Mouse (Mus musculus): ENCODE data around the gene Klhl7. TPM values are rescaled to one million over a fixed set of nuclear protein-coding genes. Genes with fewer than 3 reads are reported as not detected.

The Klhl7 gene
- total and polyA plus RNA-seq, 2 experiments from 2014 or later: 47.1 to 55.3 TPM

DNA sequence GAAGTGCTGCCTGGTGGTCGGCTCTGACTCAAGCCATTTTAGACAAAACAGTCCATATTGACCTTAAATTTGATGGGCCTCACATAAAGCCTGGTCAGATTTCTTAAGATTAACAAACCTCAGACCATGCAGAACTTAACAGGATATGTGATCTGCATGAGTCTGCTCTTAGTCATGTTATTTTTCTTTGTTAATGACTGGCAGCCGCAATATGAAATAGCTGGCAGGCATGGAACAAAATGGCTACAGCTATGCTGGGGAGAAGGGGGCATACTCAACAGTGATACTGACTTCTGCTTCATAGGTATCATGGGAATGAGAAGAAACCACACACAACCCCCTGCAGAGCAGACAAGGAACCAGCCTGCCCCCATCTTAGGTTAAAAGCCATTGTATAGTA is 43.5 kb upstream of the Klhl7 start:
- H3K27ac ChIP-seq (ENCODE audit: low read depth): no peak overlapping the region
- 85% methylated on average over 2 of the region's 2 CpGs for whole genome bisulfite sequencing
- H3K9me3 ChIP-seq (replicated peaks; ENCODE audit: control insufficient read depth, low read length): peaks cover 5% of the 10 kb centered on the region; the same call in 1 of the 2 replicates
- peaks cover 12% of the 10 kb centered on the region; the same call in 1 of the 2 replicates for H3K4me1 ChIP-seq (ENCODE audit: control insufficient read depth, insufficient read depth)
- TF ChIP-seq CTCF (IDR thresholded peaks at IDR 0.05; ENCODE audit: low read depth) (no peak), EP300 (IDR thresholded peaks at IDR 0.05; ENCODE audit: low read depth) (no peak)
- no peak overlapping the region for H3K9ac ChIP-seq (replicated peaks; ENCODE audit: low read depth, low read length)
- ATAC-seq (ENCODE audit: insufficient read depth, low read depth) (no peak), DNase-seq (ENCODE audit: low spot score) (no peak)
- H3K4me2 ChIP-seq (ENCODE audit: low read depth, low read length): no peak overlapping the region
- H3K27me3 ChIP-seq (ENCODE audit: control insufficient read depth, insufficient read depth, low read length): no peaks in the 10 kb centered on the region
- no peak overlapping the region for H3K4me3 ChIP-seq (ENCODE audit: low read depth, low read length)
- no peaks in the 10 kb centered on the region for H3K36me3 ChIP-seq (replicated peaks; ENCODE audit: control insufficient read depth, insufficient read depth, low read length)

DNA sequence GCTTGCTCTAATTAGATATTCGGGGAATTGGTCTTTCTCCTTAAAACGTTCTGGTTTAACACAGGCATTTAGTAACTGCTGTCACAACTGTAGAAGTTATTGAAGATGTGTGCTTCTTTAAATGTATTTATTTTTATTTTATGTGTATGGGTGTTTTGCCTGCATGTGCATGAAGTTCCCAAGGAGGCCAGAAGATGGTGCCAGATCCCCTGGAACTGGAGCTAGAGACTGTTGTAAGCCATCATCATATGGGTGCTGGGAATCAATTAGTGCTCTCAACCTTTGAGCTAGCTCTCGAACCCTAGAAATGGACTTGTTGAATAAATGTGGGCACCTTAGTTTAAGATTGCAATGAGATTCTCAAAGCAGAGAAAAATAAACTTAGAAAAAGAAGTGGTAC is 42.8 kb upstream of the Klhl7 start:
- Histone ChIP-seq H3K9me3 (replicated peaks; ENCODE audit: control insufficient read depth, low read length) (peaks cover 5% of the 10 kb centered on the region; the same call in 1 of the 2 replicates), H3K9ac (replicated peaks; ENCODE audit: low read depth, low read length) (no peak overlapping the region), H3K36me3 (replicated peaks; ENCODE audit: control insufficient read depth, insufficient read depth, low read length) (no peaks in the 10 kb centered on the region), H3K27ac (ENCODE audit: low read depth) (no peak overlapping the region), H3K4me2 (ENCODE audit: low read depth, low read length) (no peak overlapping the region), H3K27me3 (ENCODE audit: control insufficient read depth, insufficient read depth, low read length) (no peaks in the 10 kb centered on the region), H3K4me3 (ENCODE audit: low read depth, low read length) (no peak overlapping the region), H3K4me1 (ENCODE audit: control insufficient read depth, insufficient read depth) (peaks cover 5% of the 10 kb centered on the region; the same call in 1 of the 2 replicates)
- no peak for DNase-seq (ENCODE audit: low spot score)
- ATAC-seq (ENCODE audit: insufficient read depth, low read depth): no peak
- 77% methylated on average over 3 of the region's 3 CpGs for WGBS
- TF ChIP-seq CTCF (IDR thresholded peaks at IDR 0.05; ENCODE audit: low read depth): peak; percentile 13; the same call in 1 of the 2 replicates
- no peak for TF ChIP-seq EP300 (IDR thresholded peaks at IDR 0.05; ENCODE audit: low read depth)

DNA sequence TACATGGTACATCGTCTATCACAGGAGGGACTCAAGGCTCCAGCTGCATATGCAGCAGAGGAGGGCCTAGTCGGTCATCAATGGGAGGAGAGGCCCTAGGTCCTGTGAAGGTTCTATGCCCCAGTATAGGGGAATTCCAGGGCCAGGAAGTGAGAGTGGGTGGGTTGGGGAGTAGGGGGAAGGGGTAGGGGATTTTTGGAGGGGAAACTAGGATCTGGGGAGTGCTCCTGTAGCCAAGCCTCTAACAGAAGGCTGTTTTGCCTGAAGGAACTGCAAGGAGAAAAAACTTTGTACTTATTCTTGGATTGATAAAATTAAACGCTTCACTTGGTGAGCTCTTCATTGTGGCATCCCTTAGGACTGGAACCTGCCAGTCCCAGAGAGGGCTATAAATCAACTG is 39.5 kb upstream of the Klhl7 start:
- H3K4me3 ChIP-seq (ENCODE audit: low read depth, low read length): no peak overlapping the region
- H3K27me3 ChIP-seq (ENCODE audit: control insufficient read depth, insufficient read depth, low read length): no peaks in the 10 kb centered on the region
- TF ChIP-seq CTCF (IDR thresholded peaks at IDR 0.05; ENCODE audit: low read depth) (no peak), EP300 (IDR thresholded peaks at IDR 0.05; ENCODE audit: low read depth) (no peak)
- no peak overlapping the region for H3K9ac ChIP-seq (replicated peaks; ENCODE audit: low read depth, low read length)
- H3K9me3 ChIP-seq (replicated peaks; ENCODE audit: control insufficient read depth, low read length): no peaks in the 10 kb centered on the region
- H3K4me1 ChIP-seq (ENCODE audit: control insufficient read depth, insufficient read depth): no peaks in the 10 kb centered on the region
- no peak overlapping the region for H3K27ac ChIP-seq (ENCODE audit: low read depth)
- no peak overlapping the region for H3K4me2 ChIP-seq (ENCODE audit: low read depth, low read length)
- no peak for DNase-seq (ENCODE audit: low spot score)
- ATAC-seq (ENCODE audit: insufficient read depth, low read depth): no peak
- WGBS: 64% methylated on average over 3 of the region's 3 CpGs
- H3K36me3 ChIP-seq (replicated peaks; ENCODE audit: control insufficient read depth, insufficient read depth, low read length): no peaks in the 10 kb centered on the region

DNA sequence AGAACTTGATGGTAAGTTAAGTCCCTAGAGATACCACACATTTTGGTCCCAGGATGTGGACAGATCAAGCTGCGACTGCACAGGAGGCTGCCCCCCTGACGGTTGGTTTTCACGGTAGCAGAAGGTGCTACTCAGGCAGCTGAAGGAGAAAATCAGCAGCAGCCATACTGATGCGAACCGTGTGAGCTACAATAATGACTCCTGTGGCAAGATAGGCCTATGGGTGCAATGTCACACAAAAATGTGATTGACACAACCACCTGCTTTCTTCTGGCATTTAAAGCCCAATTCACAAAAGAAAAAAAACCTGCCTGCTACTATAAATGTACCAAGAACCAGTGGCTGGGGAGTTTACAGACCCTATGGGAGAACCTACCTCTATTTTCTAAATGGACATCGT is 37.4 kb upstream of the Klhl7 start:
- no peaks in the 10 kb centered on the region for H3K27me3 ChIP-seq (ENCODE audit: control insufficient read depth, insufficient read depth, low read length)
- no peak overlapping the region for H3K4me2 ChIP-seq (ENCODE audit: low read depth, low read length)
- H3K27ac ChIP-seq (ENCODE audit: low read depth): no peak overlapping the region
- whole genome bisulfite sequencing: 83% methylated on average over 6 of the region's 6 CpGs
- no peaks in the 10 kb centered on the region for H3K36me3 ChIP-seq (replicated peaks; ENCODE audit: control insufficient read depth, insufficient read depth, low read length)
- no peak overlapping the region for H3K4me3 ChIP-seq (ENCODE audit: low read depth, low read length)
- no peak overlapping the region for H3K9ac ChIP-seq (replicated peaks; ENCODE audit: low read depth, low read length)
- TF ChIP-seq CTCF (IDR thresholded peaks at IDR 0.05; ENCODE audit: low read depth) (no peak), EP300 (IDR thresholded peaks at IDR 0.05; ENCODE audit: low read depth) (no peak)
- ATAC-seq (ENCODE audit: insufficient read depth, low read depth): no peak
- no peak for DNase-seq (ENCODE audit: low spot score)
- H3K9me3 ChIP-seq (replicated peaks; ENCODE audit: control insufficient read depth, low read length): no peaks in the 10 kb centered on the region
- no peaks in the 10 kb centered on the region for H3K4me1 ChIP-seq (ENCODE audit: control insufficient read depth, insufficient read depth)

DNA sequence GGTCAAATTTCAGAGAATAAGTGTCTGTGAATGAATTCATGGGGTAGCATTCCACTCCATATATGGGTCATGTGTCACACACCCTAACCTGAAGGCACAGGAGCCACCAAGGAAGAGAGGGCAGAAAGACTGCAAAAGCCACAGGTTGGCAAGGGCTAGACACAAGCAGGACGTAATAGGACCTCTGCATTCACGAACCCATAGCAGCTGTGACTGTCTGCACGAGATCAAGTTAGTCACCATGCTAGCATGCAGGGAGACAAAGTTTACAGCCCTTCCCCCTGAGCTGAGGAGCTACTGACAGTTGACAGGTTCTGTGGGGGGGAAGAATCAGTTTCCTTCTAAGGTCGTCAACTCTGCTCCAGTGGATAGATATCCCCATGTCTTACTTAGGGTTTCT is 36.9 kb upstream of the Klhl7 start:
- no peak for DNase-seq (ENCODE audit: low spot score)
- Histone ChIP-seq H3K9ac (replicated peaks; ENCODE audit: low read depth, low read length) (no peak overlapping the region), H3K4me1 (ENCODE audit: control insufficient read depth, insufficient read depth) (no peaks in the 10 kb centered on the region), H3K36me3 (replicated peaks; ENCODE audit: control insufficient read depth, insufficient read depth, low read length) (no peaks in the 10 kb centered on the region), H3K9me3 (replicated peaks; ENCODE audit: control insufficient read depth, low read length) (no peaks in the 10 kb centered on the region), H3K4me2 (ENCODE audit: low read depth, low read length) (no peak overlapping the region), H3K4me3 (ENCODE audit: low read depth, low read length) (no peak overlapping the region), H3K27ac (ENCODE audit: low read depth) (no peak overlapping the region), H3K27me3 (ENCODE audit: control insufficient read depth, insufficient read depth, low read length) (no peaks in the 10 kb centered on the region)
- no peak for TF ChIP-seq EP300 (IDR thresholded peaks at IDR 0.05; ENCODE audit: low read depth)
- TF ChIP-seq CTCF (IDR thresholded peaks at IDR 0.05; ENCODE audit: low read depth): no peak
- WGBS: 56% methylated on average over 4 of the region's 4 CpGs
- ATAC-seq (ENCODE audit: insufficient read depth, low read depth): no peak

DNA sequence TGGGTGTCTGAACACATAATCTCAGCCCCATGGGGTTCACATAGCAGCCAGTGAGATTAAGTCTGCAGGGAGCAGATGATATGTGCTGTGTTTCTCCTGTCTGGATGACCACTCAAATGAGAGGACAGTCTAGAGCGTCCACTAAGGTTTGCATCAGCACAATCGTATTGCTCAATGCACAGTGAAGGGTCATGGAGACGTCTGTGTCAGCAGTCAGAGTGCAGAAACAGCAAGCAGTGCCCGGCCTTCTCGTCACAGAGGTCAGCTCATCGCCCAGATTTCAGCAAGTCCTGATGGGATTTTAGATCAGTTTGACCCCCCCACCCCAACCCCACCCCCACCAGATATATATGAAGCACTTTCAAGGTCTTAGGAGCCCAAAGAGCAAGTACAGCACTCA is 31.4 kb upstream of the Klhl7 start:
- DNase-seq (ENCODE audit: low spot score) (no peak), ATAC-seq (ENCODE audit: insufficient read depth, low read depth) (no peak)
- H3K27ac ChIP-seq (ENCODE audit: low read depth): no peak overlapping the region
- H3K36me3 ChIP-seq (replicated peaks; ENCODE audit: control insufficient read depth, insufficient read depth, low read length): no peaks in the 10 kb centered on the region
- H3K4me1 ChIP-seq (ENCODE audit: control insufficient read depth, insufficient read depth): 0 out of 2 replicates have a peak, but pooled peaks cover 6% of the 10 kb centered on the region
- H3K4me2 ChIP-seq (ENCODE audit: low read depth, low read length): no peak overlapping the region
- no peak overlapping the region for H3K9ac ChIP-seq (replicated peaks; ENCODE audit: low read depth, low read length)
- 69% methylated on average over 6 of the region's 6 CpGs for WGBS
- H3K4me3 ChIP-seq (ENCODE audit: low read depth, low read length): no peak overlapping the region
- H3K27me3 ChIP-seq (ENCODE audit: control insufficient read depth, insufficient read depth, low read length): no peaks in the 10 kb centered on the region
- TF ChIP-seq CTCF (IDR thresholded peaks at IDR 0.05; ENCODE audit: low read depth): no peak
- no peak for TF ChIP-seq EP300 (IDR thresholded peaks at IDR 0.05; ENCODE audit: low read depth)
- no peaks in the 10 kb centered on the region for H3K9me3 ChIP-seq (replicated peaks; ENCODE audit: control insufficient read depth, low read length)

Data from heart, postnatal 0 days (tissue).